Mouse (Mus musculus) inflammation-experienced regulatory T-cells, adult 16 weeks (primary cell): ENCODE measurements around the gene Spata17. TPM values are rescaled to one million over a fixed set of nuclear protein-coding genes. Genes with fewer than 3 reads are reported as not detected.

Source experiments
- polyA plus RNA-seq: library from polyadenylated mRNA; unstranded; fragments of 100-300 nt; shearing (Covaris generic); gene quantifications from one replicate; pipeline ENCODE4 v1.2.1, GENCODE M21; 2017

Spata17 gene
- polyA plus RNA-seq, result not detected

DNA sequence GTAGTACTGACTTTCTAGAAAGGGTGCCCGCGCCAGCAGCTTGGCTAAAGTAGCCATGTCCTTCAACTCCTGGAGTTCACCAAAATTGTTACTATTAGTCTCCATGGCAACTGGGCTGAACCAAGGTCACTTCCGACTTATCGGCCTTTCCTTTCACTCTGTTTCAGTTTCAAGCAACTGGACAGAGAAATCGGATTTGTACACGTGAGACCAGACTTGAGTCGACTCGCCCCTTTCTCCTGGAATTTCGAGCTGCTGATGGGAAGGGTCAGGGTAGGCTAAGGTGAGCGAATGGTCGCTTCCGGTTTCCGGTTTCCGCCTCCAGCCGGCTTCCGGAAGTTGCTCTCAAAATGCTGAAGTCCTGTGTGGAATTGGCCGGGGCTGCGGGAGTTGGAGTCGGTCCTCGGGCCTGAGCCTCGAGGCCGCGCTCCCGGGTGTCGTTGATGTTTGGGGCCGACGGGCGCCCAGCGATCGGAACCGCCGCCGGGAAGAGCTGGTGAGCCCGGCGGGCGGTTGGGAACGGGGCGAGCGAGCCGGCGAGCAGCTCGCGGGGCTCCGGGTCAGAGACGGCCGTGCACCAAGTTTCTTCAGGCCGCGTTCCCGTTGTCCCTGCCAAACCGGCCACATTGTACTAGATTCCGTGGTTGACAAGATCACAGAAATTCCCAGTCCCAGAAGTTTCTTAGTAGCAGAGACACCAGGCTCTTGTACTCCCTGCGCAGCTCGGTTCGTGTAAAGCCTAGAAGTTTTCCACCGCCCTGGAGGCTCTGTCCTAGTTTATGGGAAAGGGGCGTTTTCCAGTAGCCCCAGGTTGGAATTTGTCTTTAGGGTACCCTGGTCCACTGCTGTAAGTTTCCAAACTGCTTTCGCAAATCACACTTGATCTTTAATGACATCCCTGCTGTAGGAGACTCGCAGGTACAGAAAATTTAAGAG, at the start of gene Spata17, which contains the start of gene Gpatch2:
Gene Spata17, minus strand, starts transcription at position 285 of the 936 bp plus-strand sequence.
Gene Gpatch2, plus strand, starts transcription at position 328 of the 936 bp plus-strand sequence.

Other genes starting within 250 kb of the Spata17 start
- gene D1Pas1, start 248.0 kb downstream of the Spata17 start, polyA plus RNA-seq, result not detected
- 38.3 TPM for gene Gpatch2, start within 50 bp of the Spata17 start, polyA plus RNA-seq